Mouse (Mus musculus) limb, embryonic 11.5 days (tissue): ENCODE results near the gene Top2a. TPM values are rescaled to one million over a fixed set of nuclear protein-coding genes. Genes with fewer than 3 reads are reported as not detected.
A peak's percentile ranks its signal among the peaks of the same experiment; 100 is the strongest.

ENCODE experiments used
- ATAC-seq: fragments of 200-750 bp; cut with Nextera tagmentation; 2 replicates; pipeline ENCODE4 v1.8.0; 2017; ENCODE audit warnings: low read depth; ENCODE audit not compliant: insufficient number of reproducible peaks, low FRiP score, low TSS enrichment
- DNase-seq: peaks from one replicate; pipeline ENCODE4 v3.0.0-alpha.2; 2015; ENCODE audit warnings: low spot score
- H3K27ac ChIP-seq: fragments of 300-500 bp; sonication (generic); replicated peaks from 2 replicates; pipeline ENCODE4 v1.5.1; 2014; ENCODE audit warnings: low read depth, mild to moderate bottlenecking, low read length
- H3K27me3 ChIP-seq: fragments of 300-500 bp; sonication (generic); 2 replicates; pipeline ENCODE4 v1.6.1; 2014; ENCODE audit warnings: mild to moderate bottlenecking, low read length, mixed read lengths; ENCODE audit not compliant: control insufficient read depth, insufficient read depth
- H3K36me3 ChIP-seq: fragments of 300-500 bp; sonication (generic); 2 replicates; pipeline ENCODE4 v1.6.1; 2014; ENCODE audit warnings: mild to moderate bottlenecking, low read length, moderate library complexity, mixed read lengths; ENCODE audit not compliant: control insufficient read depth, insufficient read depth
- H3K4me1 ChIP-seq: fragments of 300-500 bp; sonication (generic); 2 replicates; pipeline ENCODE4 v1.6.1; 2014; ENCODE audit warnings: low read length, mixed read lengths; ENCODE audit not compliant: control insufficient read depth, insufficient read depth
- H3K4me2 ChIP-seq: fragments of 300-500 bp; sonication (generic); 2 replicates; pipeline ENCODE4 v1.6.1; 2014; ENCODE audit warnings: low read depth, mild to moderate bottlenecking, moderate library complexity; ENCODE audit not compliant: severe bottlenecking
- H3K4me3 ChIP-seq: fragments of 300-500 bp; sonication (generic); 2 replicates; pipeline ENCODE4 v1.5.1; 2014; ENCODE audit warnings: low read depth, low read length
- H3K9ac ChIP-seq: fragments of 300-500 bp; sonication (generic); 2 replicates; pipeline ENCODE4 v1.6.1; 2014; ENCODE audit warnings: mild to moderate bottlenecking, low read length
- H3K9me3 ChIP-seq: fragments of 300-500 bp; sonication (generic); 2 replicates; pipeline ENCODE4 v1.6.1; 2016; ENCODE audit warnings: low read length; ENCODE audit not compliant: control insufficient read depth
- WGBS: fragments of 180-500 bp; shearing (Covaris S2); extraction: QIAGEN DNeasy Blood & Tissue Kit; methylation state at CpG from one replicate; pipeline ENCODE4 v1.1.7; 2014; 5-methylcytosine and 5-hydroxymethylcytosine counted together
- polyA plus RNA-seq: library from polyadenylated mRNA; unstranded; fragments of >200 nt; fragmentation: Nextera tagmentation; extraction: Ambion mirVana; gene quantifications from 2 replicates; pipeline ENCODE4 v1.2.1, GENCODE M21; 2014

Gene Top2a
- polyA plus RNA-seq, 1 experiment from 2014 or later = 422 TPM

- H3K27ac ChIP-seq = no peak overlapping the region
- ATAC-seq = no peak
- H3K9me3 ChIP-seq = no peaks in the 10 kb centered on the region
- no peak overlapping the region for H3K4me2 ChIP-seq
- no peak overlapping the region for H3K9ac ChIP-seq
- H3K36me3 ChIP-seq = no peaks in the 10 kb centered on the region; the same call in 1 of the 2 replicates
- no peak for DNase-seq
- peaks cover 11% of the 10 kb centered on the region for H3K4me1 ChIP-seq
- no peak overlapping the region for H3K4me3 ChIP-seq
- 90% methylated on average over 7 of the region's 7 CpGs for WGBS
- H3K27me3 ChIP-seq = peaks cover 20% of the 10 kb centered on the region
These were observed 38.4 kb downstream of the Top2a start for GRCm38 (mm10) chr11:98985542-98985941.

- no peak overlapping the region for H3K4me3 ChIP-seq
- 48% methylated on average over 8 of the region's 8 CpGs for WGBS
- DNase-seq = no peak
- H3K9me3 ChIP-seq = no peaks in the 10 kb centered on the region
- peaks cover 11% of the 10 kb centered on the region for H3K4me1 ChIP-seq
- H3K36me3 ChIP-seq = no peaks in the 10 kb centered on the region
- H3K27me3 ChIP-seq = peaks cover 20% of the 10 kb centered on the region
- no peak overlapping the region for H3K27ac ChIP-seq
- ATAC-seq = no peak
- H3K9ac ChIP-seq = no peak overlapping the region
- no peak overlapping the region for H3K4me2 ChIP-seq
These were observed 40.4 kb downstream of the Top2a start for GRCm38 (mm10) chr11:98983551-98983950.

GRCm38 (mm10) chr11:98982773-98983133, 41.2 kb downstream of the Top2a start, which contains the start of gene Gjd3:
Gene Gjd3, minus strand, starts transcription at chr11:98983016.
- ATAC-seq (no peak), DNase-seq (no peak)
- H3K9me3 ChIP-seq = no peaks in the 10 kb centered on the region
- H3K4me2 ChIP-seq = peak within 1 kb of the TSS; percentile 97
- no peak within 1 kb of the TSS for H3K27ac ChIP-seq
- H3K9ac ChIP-seq = peak within 1 kb of the TSS; percentile 70
- no peaks in the 10 kb centered on the region for H3K36me3 ChIP-seq
- peaks cover 11% of the 10 kb centered on the region for H3K4me1 ChIP-seq
- WGBS = under 1% methylated on average over 28 of the region's 28 CpGs
- peak within 1 kb of the TSS; percentile 53 for H3K4me3 ChIP-seq
- peaks cover 20% of the 10 kb centered on the region for H3K27me3 ChIP-seq

GRCm38 (mm10) chr11:98981997-98982772, 41.8 kb downstream of the Top2a start:
- WGBS = under 1% methylated on average over 94 of the region's 94 CpGs
- peak; percentile 85 for DNase-seq
- Histone ChIP-seq H3K36me3 (no peaks in the 10 kb centered on the region), H3K4me3 (peak overlapping the region; percentile 53), H3K4me1 (peaks cover 11% of the 10 kb centered on the region), H3K9ac (peak overlapping the region; percentile 70), H3K27me3 (peaks cover 20% of the 10 kb centered on the region), H3K9me3 (no peaks in the 10 kb centered on the region), H3K27ac (no peak overlapping the region), H3K4me2 (peak overlapping the region; percentile 97)
- peak; percentile 31; the same call in 1 of the 2 replicates for ATAC-seq

GRCm38 (mm10) chr11:98981289-98981996, 42.5 kb downstream of the Top2a start:
- DNase-seq = no peak
- Histone ChIP-seq H3K27ac (no peak overlapping the region), H3K36me3 (no peaks in the 10 kb centered on the region), H3K4me1 (peaks cover 11% of the 10 kb centered on the region), H3K9me3 (no peaks in the 10 kb centered on the region), H3K4me2 (peak overlapping the region; percentile 97), H3K9ac (peak overlapping the region; percentile 70), H3K27me3 (peaks cover 20% of the 10 kb centered on the region), H3K4me3 (peak overlapping the region; percentile 53)
- WGBS = 38% methylated on average over 20 of the region's 20 CpGs
- no peak for ATAC-seq

GRCm38 (mm10) chr11:98979356-98979755, 44.6 kb downstream of the Top2a start:
- Histone ChIP-seq H3K9me3 (no peaks in the 10 kb centered on the region), H3K4me3 (no peak overlapping the region), H3K27me3 (peaks cover 20% of the 10 kb centered on the region), H3K36me3 (no peaks in the 10 kb centered on the region), H3K4me1 (peaks cover 11% of the 10 kb centered on the region), H3K27ac (no peak overlapping the region), H3K4me2 (no peak overlapping the region), H3K9ac (no peak overlapping the region)
- ATAC-seq (no peak), DNase-seq (no peak)
- 90% methylated on average over 4 of the region's 5 CpGs for WGBS

GRCm38 (mm10) chr11:98978526-98979148, 45.4 kb downstream of the Top2a start:
- Histone ChIP-seq H3K9me3 (no peaks in the 10 kb centered on the region), H3K9ac (no peak overlapping the region), H3K27me3 (peaks cover 17% of the 10 kb centered on the region), H3K36me3 (peaks cover under 1% of the 10 kb centered on the region; the same call in 1 of the 2 replicates), H3K27ac (no peak overlapping the region), H3K4me1 (peaks cover 11% of the 10 kb centered on the region), H3K4me3 (no peak overlapping the region), H3K4me2 (no peak overlapping the region)
- ATAC-seq (no peak), DNase-seq (no peak)
- 40% methylated on average over 15 of the region's 15 CpGs for WGBS
